In genomic region chr4:48279498-48280134, GRCm38 (mm10) we compare ENCODE assay signal across 8 mouse cellular contexts. TPM values are rescaled to one million over a fixed set of nuclear protein-coding genes. Genes with fewer than 3 reads are reported as not detected.
DNase-seq lines count a peak whose midpoint lies in the region; ATAC-seq and TF ChIP-seq lines count a peak whose summit lies in the region.

Gene Erp44 (minus strand): TSS chr4:48279558.
Gene Invs (plus strand): TSS chr4:48279760.

- H3K4me1 ChIP-seq in embryonic facial prominence, embryonic 13.5 days = peaks cover 14% of the 10 kb centered on the region
- peaks cover 5% of the 10 kb centered on the region for H3K4me1 ChIP-seq in kidney, adult 2 months (ENCODE audit: control insufficient read depth, insufficient read depth, low read length)
- H3K4me1 ChIP-seq in limb, embryonic 12.5 days (replicated peaks) = peaks cover 11% of the 10 kb centered on the region
- H3K4me1 ChIP-seq in midbrain, embryonic 15.5 days = peaks cover 15% of the 10 kb centered on the region
- peaks cover 3% of the 10 kb centered on the region; the same call in 1 of the 2 replicates for H3K4me1 ChIP-seq in spleen, adult 2 months (ENCODE audit: control insufficient read depth, insufficient read depth, insufficient read length)

- 0 out of 2 replicates have a peak, but pooled peaks cover 6% of the 10 kb centered on the region for H3K36me3 ChIP-seq in embryonic facial prominence, embryonic 13.5 days
- no peaks in the 10 kb centered on the region for H3K36me3 ChIP-seq in kidney, adult 2 months (ENCODE audit: control insufficient read depth, insufficient read depth, low read length)
- H3K36me3 ChIP-seq in limb, embryonic 12.5 days = no peaks in the 10 kb centered on the region
- H3K36me3 ChIP-seq in midbrain, embryonic 15.5 days (replicated peaks) = no peaks in the 10 kb centered on the region
- 0 out of 2 replicates have a peak, but pooled peaks cover 1% of the 10 kb centered on the region for H3K36me3 ChIP-seq in spleen, adult 2 months (ENCODE audit: control insufficient read depth, insufficient read depth, low read length)

- peak within 1 kb of the TSS; percentile 98 for H3K4me3 ChIP-seq in embryonic facial prominence, embryonic 13.5 days
- H3K4me3 ChIP-seq in kidney, adult 2 months (ENCODE audit: insufficient read depth, low read depth, low read length) = peak within 1 kb of the TSS; percentile 88
- peak within 1 kb of the TSS; percentile 89 for H3K4me3 ChIP-seq in limb, embryonic 12.5 days (replicated peaks)
- H3K4me3 ChIP-seq in midbrain, embryonic 15.5 days = peak within 1 kb of the TSS; percentile 87
- peak within 1 kb of the TSS; percentile 88 for H3K4me3 ChIP-seq in spleen, adult 2 months (ENCODE audit: extremely low read depth, insufficient read depth, insufficient read length)

- H3K9me3 ChIP-seq in embryonic facial prominence, embryonic 13.5 days = no peaks in the 10 kb centered on the region
- no peaks in the 10 kb centered on the region for H3K9me3 ChIP-seq in limb, embryonic 12.5 days
- no peaks in the 10 kb centered on the region for H3K9me3 ChIP-seq in midbrain, embryonic 15.5 days

- H3K4me2 ChIP-seq in embryonic facial prominence, embryonic 13.5 days = peak within 1 kb of the TSS; percentile 90
- peak within 1 kb of the TSS; percentile 84 for H3K4me2 ChIP-seq in limb, embryonic 12.5 days
- H3K4me2 ChIP-seq in midbrain, embryonic 15.5 days = peak within 1 kb of the TSS; percentile 86

- under 1% methylated on average over 40 of the region's 41 CpGs for WGBS in embryonic facial prominence, embryonic 13.5 days
- WGBS in kidney, adult 2 months = under 1% methylated on average over 41 of the region's 41 CpGs
- under 1% methylated on average over 41 of the region's 41 CpGs for WGBS in limb, embryonic 12.5 days
- WGBS in midbrain, embryonic 15.5 days = under 1% methylated on average over 41 of the region's 41 CpGs
- under 1% methylated on average over 41 of the region's 41 CpGs for WGBS in spleen, adult 2 months

- H3K27ac ChIP-seq in embryonic facial prominence, embryonic 13.5 days = peak within 1 kb of the TSS; percentile 77
- H3K27ac ChIP-seq in kidney, adult 2 months (ENCODE audit: insufficient read depth, low read depth, low read length) = peak within 1 kb of the TSS; percentile 67
- H3K27ac ChIP-seq in limb, embryonic 12.5 days = peak within 1 kb of the TSS; percentile 84
- H3K27ac ChIP-seq in midbrain, embryonic 15.5 days = peak within 1 kb of the TSS; percentile 84
- H3K27ac ChIP-seq in spleen, adult 2 months (ENCODE audit: insufficient read depth, low read length) = peak within 1 kb of the TSS; percentile 73

- DNase-seq in 3134 (ENCODE audit: extremely low read depth, insufficient read length, low spot score) = peak; percentile 97
- peak; percentile 94 to 95 for DNase-seq in adrenal gland, postnatal 36 days
- DNase-seq in heart, adult 18-20 months = peak; percentile 96 to 99
- DNase-seq in kidney, adult 2 months = peak; percentile 99
- peak; percentile 90 to 93 for DNase-seq in spleen, adult 2 months (ENCODE audit: low read depth in 1 of 2, low spot score in 2 of 2)

- peak; percentile 100 for ATAC-seq in embryonic facial prominence, embryonic 13.5 days (ENCODE audit: insufficient number of reproducible peaks, insufficient read depth, low FRiP score, low TSS enrichment, low read depth)
- ATAC-seq in limb, embryonic 12.5 days (ENCODE audit: insufficient number of reproducible peaks, insufficient read depth, low FRiP score, low TSS enrichment, low read depth) = peak; percentile 100
- peak; percentile 100 for ATAC-seq in midbrain, embryonic 15.5 days (replicated peaks)

- TF ChIP-seq CTCF in kidney, adult 2 months (conservative IDR thresholded peaks at IDR 0.05; ENCODE audit: insufficient read depth, insufficient read length, low read depth, low read length) = no peak
- no peak for TF ChIP-seq CTCF in spleen, adult 2 months (IDR thresholded peaks at IDR 0.05; ENCODE audit: extremely low read depth, insufficient read depth, insufficient read length, insufficient replicate concordance)

- H3K27me3 ChIP-seq in embryonic facial prominence, embryonic 13.5 days = no peaks in the 10 kb centered on the region
- H3K27me3 ChIP-seq in kidney, adult 2 months (replicated peaks; ENCODE audit: control insufficient read depth, insufficient read depth, low read length) = no peaks in the 10 kb centered on the region
- no peaks in the 10 kb centered on the region for H3K27me3 ChIP-seq in limb, embryonic 12.5 days
- no peaks in the 10 kb centered on the region for H3K27me3 ChIP-seq in midbrain, embryonic 15.5 days (replicated peaks)
- no peaks in the 10 kb centered on the region for H3K27me3 ChIP-seq in spleen, adult 2 months (ENCODE audit: control insufficient read depth, insufficient read depth, low read length)

- TF ChIP-seq POLR2A in kidney, adult 2 months (IDR thresholded peaks at IDR 0.05; ENCODE audit: low read depth, low read length) = peak; percentile 24
- TF ChIP-seq POLR2A in spleen, adult 2 months (IDR thresholded peaks at IDR 0.05; ENCODE audit: low read depth, low read length) = no peak; the same call in 1 of the 2 replicates

- peak within 1 kb of the TSS; percentile 93 for H3K9ac ChIP-seq in embryonic facial prominence, embryonic 13.5 days
- H3K9ac ChIP-seq in limb, embryonic 12.5 days (replicated peaks) = peak within 1 kb of the TSS; percentile 87
- H3K9ac ChIP-seq in midbrain, embryonic 15.5 days = peak within 1 kb of the TSS; percentile 91

RNA-seq across cellular contexts. Expression of gene Erp44, which starts in this region (rescaled TPM):
- total RNA-seq in adrenal gland, postnatal 36 days (2021) = 10 to 100 TPM; 66.7 to 69.6 TPM
- 80.8 and 89.3 TPM in 2 replicates for polyA plus RNA-seq in embryonic facial prominence, embryonic 13.5 days (2015; fragmentation: Nextera tagmentation; extraction: Ambion mirVana)
- 10 to 100 TPM; 28.8 to 30.7 TPM for total RNA-seq in heart, adult 18-20 months (2021)
- 19.4 and 33.8 TPM in 2 replicates for polyA plus RNA-seq in kidney, adult 2 months (2012; rRNA removed)
- polyA plus RNA-seq in limb, embryonic 12.5 days (2016; fragmentation: Nextera tagmentation; extraction: Ambion mirVana) = 71.0 and 71.9 TPM in 2 replicates
- 58.7 and 62.1 TPM in 2 replicates for polyA plus RNA-seq in midbrain, embryonic 15.5 days (2015; fragmentation: Nextera tagmentation; extraction: Ambion mirVana)
- 5.4 and 6.5 TPM in 2 replicates for polyA plus RNA-seq in spleen, adult 2 months (2012; rRNA removed)

RNA-seq across cellular contexts. Expression of gene Invs, which starts in this region (rescaled TPM):
- total RNA-seq in adrenal gland, postnatal 36 days (2021) = 10 to 100 TPM; 12.2 to 13.6 TPM
- polyA plus RNA-seq in embryonic facial prominence, embryonic 13.5 days (2015; fragmentation: Nextera tagmentation; extraction: Ambion mirVana) = 14.2 and 15.4 TPM in 2 replicates
- total RNA-seq in heart, adult 18-20 months (2021) = 1 to 10 TPM; 2.2 to 3.3 TPM
- polyA plus RNA-seq in kidney, adult 2 months (2012; rRNA removed) = 4.5 and 4.6 TPM in 2 replicates
- polyA plus RNA-seq in limb, embryonic 12.5 days (2016; fragmentation: Nextera tagmentation; extraction: Ambion mirVana) = 12.0 and 12.6 TPM in 2 replicates
- 6.4 and 8.3 TPM in 2 replicates for polyA plus RNA-seq in midbrain, embryonic 15.5 days (2015; fragmentation: Nextera tagmentation; extraction: Ambion mirVana)
- 3.4 and 4.4 TPM in 2 replicates for polyA plus RNA-seq in spleen, adult 2 months (2012; rRNA removed)

Comparison
In these comparisons a context has a peak if more than half of its experiments do, and no peak if none do; other contexts are left out.
1. Peak in every context shown above with its lines: DNase-seq, ATAC-seq, H3K4me3 ChIP-seq and H3K27ac ChIP-seq.